Mouse (Mus musculus) heart, embryonic 13.5 days (tissue): ENCODE results near the gene Stac2. TPM values are rescaled to one million over a fixed set of nuclear protein-coding genes. Genes with fewer than 3 reads are reported as not detected.

Experiments
- ATAC-seq: fragments of 200-750 bp; cut with Nextera tagmentation; 2 replicates; pipeline ENCODE4 v1.8.0; 2017; ENCODE audit warnings: moderate TSS enrichment; ENCODE audit not compliant: insufficient number of reproducible peaks, low FRiP score, low TSS enrichment; ENCODE audit errors: extremely low read depth
- H3K27ac ChIP-seq: fragments of 300-500 bp; sonication (generic); replicated peaks from 2 replicates; pipeline ENCODE4 v1.5.1; 2015; ENCODE audit warnings: moderate library complexity, mild to moderate bottlenecking, inconsistent platforms
- H3K27me3 ChIP-seq: fragments of 300-500 bp; sonication (generic); replicated peaks from 2 replicates; pipeline ENCODE4 v1.6.1; 2015; ENCODE audit warnings: mild to moderate bottlenecking, inconsistent platforms
- H3K36me3 ChIP-seq: fragments of 300-500 bp; sonication (generic); 2 replicates; pipeline ENCODE4 v1.6.1; 2015; ENCODE audit warnings: mild to moderate bottlenecking, inconsistent platforms
- H3K4me1 ChIP-seq: fragments of 300-500 bp; sonication (generic); 2 replicates; pipeline ENCODE4 v1.6.1; 2015; ENCODE audit warnings: inconsistent platforms
- H3K4me2 ChIP-seq: fragments of 300-500 bp; sonication (generic); 2 replicates; pipeline ENCODE4 v1.6.1; 2015; ENCODE audit warnings: inconsistent platforms, mild to moderate bottlenecking, moderate library complexity
- H3K4me3 ChIP-seq: fragments of 300-500 bp; sonication (generic); 2 replicates; pipeline ENCODE4 v1.5.1; 2015; ENCODE audit warnings: moderate library complexity, mild to moderate bottlenecking, inconsistent platforms
- H3K9ac ChIP-seq: fragments of 300-500 bp; sonication (generic); 2 replicates; pipeline ENCODE4 v1.6.1; 2015; ENCODE audit warnings: inconsistent platforms, mild to moderate bottlenecking, moderate library complexity
- H3K9me3 ChIP-seq: fragments of 300-500 bp; sonication (generic); 2 replicates; pipeline ENCODE4 v1.6.1; 2016; ENCODE audit warnings: inconsistent platforms
- WGBS: fragments of 180-500 bp; shearing (Covaris S2); methylation state at CpG from one replicate; pipeline ENCODE4 v1.1.7; 2015; ENCODE audit warnings: mixed read lengths; 5-methylcytosine and 5-hydroxymethylcytosine counted together
- polyA plus RNA-seq: library from polyadenylated mRNA; unstranded; fragments of >200 nt; fragmentation: Nextera tagmentation; extraction: Ambion mirVana; gene quantifications from 2 replicates; pipeline ENCODE4 v1.2.1, GENCODE M21; 2015

Gene Stac2
- polyA plus RNA-seq, 1 experiment from 2014 or later, result 0.83 TPM

DNA sequence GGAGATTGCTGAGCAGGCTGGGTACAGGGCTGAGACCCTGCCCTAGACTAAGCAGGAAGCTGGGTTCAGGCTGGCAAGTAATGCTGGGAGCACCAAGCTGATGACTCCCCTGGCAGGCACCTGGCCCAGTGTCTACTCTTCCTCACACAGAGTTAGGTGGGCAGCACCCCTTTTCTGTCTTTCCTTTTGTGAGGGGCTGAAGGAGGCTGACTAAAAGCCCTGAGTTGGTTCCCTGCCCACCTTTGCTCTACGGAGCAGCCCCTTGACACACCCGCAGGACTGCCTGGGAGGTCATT lies 2.8 kb downstream of the Stac2 start:
- Histone ChIP-seq H3K27me3 (peaks cover 79% of the 10 kb centered on the region), H3K4me2 (no peak overlapping the region), H3K4me1 (peaks cover 33% of the 10 kb centered on the region), H3K9me3 (no peaks in the 10 kb centered on the region), H3K4me3 (no peak overlapping the region), H3K9ac (no peak overlapping the region), H3K36me3 (no peaks in the 10 kb centered on the region), H3K27ac (no peak overlapping the region)
- ATAC-seq, result no peak
- WGBS, result 15% methylated on average over 2 of the region's 2 CpGs

DNA sequence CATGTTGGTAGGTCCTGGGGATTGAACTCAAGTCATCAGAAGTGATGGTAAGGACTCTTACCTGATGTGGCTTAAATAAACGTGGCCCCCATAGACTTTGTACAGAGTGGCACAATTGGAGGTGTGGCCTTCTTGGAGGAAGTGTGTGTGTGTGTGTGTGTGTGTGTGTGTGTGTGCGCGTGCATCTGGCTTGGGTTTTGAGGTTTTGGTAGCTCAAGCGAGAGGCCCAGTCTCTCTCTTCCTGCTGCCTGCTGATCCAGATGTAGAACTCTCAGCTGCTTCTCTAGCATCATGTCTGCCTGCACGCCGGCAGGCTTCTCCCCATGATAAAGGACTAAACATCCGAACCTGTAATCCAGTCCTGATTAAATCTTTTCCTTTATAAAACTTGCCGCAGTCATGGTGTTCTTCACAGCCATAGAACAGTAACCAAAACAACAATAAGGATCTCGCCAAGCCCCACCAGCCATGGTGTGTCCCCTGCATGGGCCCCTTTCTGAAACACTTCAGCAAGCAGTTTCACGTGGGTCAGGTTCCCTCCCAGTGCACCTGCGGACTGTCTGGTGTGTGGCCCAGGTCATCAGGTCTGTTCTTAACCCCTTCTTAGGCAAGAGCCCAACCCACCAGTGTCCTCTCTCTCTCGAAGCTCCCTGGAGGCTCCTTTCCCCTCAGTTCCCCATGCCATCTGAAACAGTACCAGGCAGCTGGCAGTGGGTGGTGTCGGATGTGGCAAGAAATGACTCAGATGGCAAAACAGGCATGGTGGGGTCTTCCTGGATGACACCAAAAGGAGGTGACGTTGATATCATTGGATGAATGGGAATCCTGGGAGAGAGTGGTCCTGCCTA lies 3.4 kb downstream of the Stac2 start:
- Histone ChIP-seq H3K27ac (no peak overlapping the region), H3K9ac (no peak overlapping the region), H3K27me3 (peaks cover 73% of the 10 kb centered on the region), H3K36me3 (no peaks in the 10 kb centered on the region), H3K4me1 (peaks cover 33% of the 10 kb centered on the region), H3K9me3 (no peaks in the 10 kb centered on the region), H3K4me2 (no peak overlapping the region), H3K4me3 (no peak overlapping the region)
- 71% methylated on average over 14 of the region's 14 CpGs for WGBS
- ATAC-seq, result no peak

DNA sequence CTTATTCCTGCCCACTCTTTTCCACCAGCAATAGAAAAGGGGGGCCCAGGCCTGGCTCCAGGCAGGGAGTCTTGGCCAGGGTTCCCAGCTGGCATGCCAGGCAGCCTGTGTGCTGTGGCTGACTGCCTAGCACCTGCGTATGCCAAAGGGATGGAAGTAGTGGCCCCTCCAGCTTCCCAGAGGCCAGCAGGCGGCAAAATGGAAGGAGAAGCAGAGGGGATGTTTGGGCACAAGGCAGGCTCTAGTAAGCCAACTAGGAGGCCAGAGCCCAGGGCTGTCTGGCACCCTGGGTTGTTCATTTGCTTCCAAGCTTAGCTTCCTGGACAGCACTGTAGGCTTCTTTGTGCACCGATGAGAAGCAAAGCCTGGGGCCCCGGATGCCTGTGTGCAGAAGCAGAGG lies 5.5 kb downstream of the Stac2 start:
- Histone ChIP-seq H3K9ac (no peak overlapping the region), H3K27ac (no peak overlapping the region), H3K9me3 (no peaks in the 10 kb centered on the region), H3K4me3 (no peak overlapping the region), H3K36me3 (no peaks in the 10 kb centered on the region), H3K27me3 (peaks cover 55% of the 10 kb centered on the region), H3K4me1 (peaks cover 33% of the 10 kb centered on the region), H3K4me2 (no peak overlapping the region)
- WGBS, result 76% methylated on average over 4 of the region's 4 CpGs
- no peak for ATAC-seq

DNA sequence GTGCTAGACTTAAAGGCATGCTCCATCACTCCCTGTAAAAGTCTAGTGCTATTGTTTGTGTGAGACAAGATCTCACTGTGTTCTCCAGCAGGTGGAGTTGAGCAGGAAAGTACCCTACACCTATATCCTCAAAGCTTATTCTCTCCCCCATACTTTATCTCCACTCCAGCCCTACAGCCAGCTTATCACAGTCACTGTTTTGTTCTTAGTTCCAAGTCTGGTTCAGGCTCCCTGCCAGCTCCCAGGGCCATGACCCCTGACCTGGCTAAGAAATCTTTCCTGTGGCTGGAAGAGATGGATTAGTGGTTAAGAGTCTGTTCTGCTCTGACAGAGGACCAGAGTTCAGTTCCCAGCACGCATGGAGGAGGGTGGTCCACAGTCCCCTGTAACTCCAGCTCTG lies 6.8 kb downstream of the Stac2 start:
- Histone ChIP-seq H3K9me3 (no peaks in the 10 kb centered on the region), H3K4me3 (no peak overlapping the region), H3K27ac (no peak overlapping the region), H3K4me2 (no peak overlapping the region), H3K9ac (no peak overlapping the region), H3K36me3 (no peaks in the 10 kb centered on the region), H3K4me1 (peaks cover 20% of the 10 kb centered on the region), H3K27me3 (peaks cover 42% of the 10 kb centered on the region)
- no peak for ATAC-seq
- 57% methylated on average over 1 of the region's 1 CpGs for WGBS

DNA sequence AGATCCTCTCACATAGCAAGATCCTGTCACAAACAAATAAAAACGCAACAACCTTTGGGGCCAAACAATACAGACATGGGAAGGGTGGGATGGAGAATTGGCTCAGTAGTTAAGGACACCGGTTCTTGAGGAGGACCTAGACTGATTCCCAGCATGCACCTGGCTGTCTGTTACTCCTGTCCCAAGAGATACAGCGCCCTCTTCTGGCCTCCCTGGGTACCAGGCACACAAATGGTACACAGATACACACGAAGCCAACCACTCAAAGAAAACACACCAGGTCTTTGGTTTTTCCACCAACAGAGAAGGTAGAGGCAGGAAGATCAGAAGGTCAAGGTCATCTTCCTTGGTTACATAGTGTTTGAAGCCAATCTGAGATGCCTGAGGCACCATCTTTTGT lies 7.7 kb downstream of the Stac2 start:
- ATAC-seq, result no peak
- Histone ChIP-seq H3K4me1 (peaks cover 12% of the 10 kb centered on the region), H3K9ac (no peak overlapping the region), H3K36me3 (no peaks in the 10 kb centered on the region), H3K27me3 (peaks cover 33% of the 10 kb centered on the region), H3K4me3 (no peak overlapping the region), H3K4me2 (no peak overlapping the region), H3K27ac (no peak overlapping the region), H3K9me3 (no peaks in the 10 kb centered on the region)
- WGBS, result 59% methylated on average over 4 of the region's 4 CpGs

DNA sequence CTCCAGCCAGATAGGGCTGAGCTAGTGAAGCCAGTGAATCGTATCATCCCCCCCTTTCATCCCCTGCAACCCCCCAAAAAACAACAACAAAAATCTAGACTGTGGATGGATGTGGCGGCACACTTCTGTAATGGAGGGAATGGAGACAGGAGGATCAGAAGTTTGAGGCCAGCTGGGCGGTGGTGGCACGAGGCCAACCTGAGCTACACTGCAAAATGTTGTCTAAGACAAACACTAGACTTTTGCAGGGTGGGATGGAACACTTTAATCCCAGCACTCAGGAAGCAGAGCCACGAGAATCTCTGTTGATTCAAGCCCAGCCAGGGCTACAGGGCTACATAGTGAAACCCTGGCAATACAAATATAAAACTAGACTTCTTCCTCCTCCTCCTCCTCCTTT lies 9.2 kb downstream of the Stac2 start:
- H3K27ac ChIP-seq, result no peak overlapping the region
- no peak overlapping the region for H3K9ac ChIP-seq
- ATAC-seq, result no peak
- no peaks in the 10 kb centered on the region for H3K36me3 ChIP-seq
- no peaks in the 10 kb centered on the region for H3K9me3 ChIP-seq
- no peak overlapping the region for H3K4me2 ChIP-seq
- no peak overlapping the region for H3K4me3 ChIP-seq
- 60% methylated on average over 5 of the region's 5 CpGs for WGBS
- H3K27me3 ChIP-seq, result peaks cover 18% of the 10 kb centered on the region
- H3K4me1 ChIP-seq, result peaks cover 12% of the 10 kb centered on the region

DNA sequence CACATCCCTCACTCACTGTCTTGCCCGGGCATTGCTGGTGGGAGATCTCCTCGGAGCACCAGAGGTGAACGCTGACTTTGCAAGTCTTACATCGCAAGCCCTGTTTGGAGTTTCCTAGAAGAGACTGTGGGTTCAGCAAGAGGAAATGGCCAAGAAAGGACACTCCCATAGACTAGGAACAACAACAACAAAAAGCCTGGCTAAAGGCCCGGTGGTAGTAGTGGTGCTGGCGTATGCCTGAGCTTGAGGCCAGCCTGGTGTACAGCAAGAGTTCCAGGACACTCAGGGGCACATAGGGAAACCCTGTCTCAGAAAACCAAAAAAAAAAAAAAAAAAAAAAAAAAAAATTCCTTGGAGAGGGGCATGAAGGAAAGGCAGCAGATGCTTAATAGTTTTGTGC lies 10.5 kb downstream of the Stac2 start:
- Histone ChIP-seq H3K9me3 (no peaks in the 10 kb centered on the region), H3K4me3 (no peak overlapping the region), H3K4me2 (no peak overlapping the region), H3K9ac (no peak overlapping the region), H3K27me3 (peaks cover 8% of the 10 kb centered on the region; the same call in 1 of the 2 replicates), H3K27ac (no peak overlapping the region), H3K36me3 (no peaks in the 10 kb centered on the region), H3K4me1 (peaks cover 12% of the 10 kb centered on the region)
- no peak for ATAC-seq
- WGBS, result 63% methylated on average over 6 of the region's 6 CpGs

DNA sequence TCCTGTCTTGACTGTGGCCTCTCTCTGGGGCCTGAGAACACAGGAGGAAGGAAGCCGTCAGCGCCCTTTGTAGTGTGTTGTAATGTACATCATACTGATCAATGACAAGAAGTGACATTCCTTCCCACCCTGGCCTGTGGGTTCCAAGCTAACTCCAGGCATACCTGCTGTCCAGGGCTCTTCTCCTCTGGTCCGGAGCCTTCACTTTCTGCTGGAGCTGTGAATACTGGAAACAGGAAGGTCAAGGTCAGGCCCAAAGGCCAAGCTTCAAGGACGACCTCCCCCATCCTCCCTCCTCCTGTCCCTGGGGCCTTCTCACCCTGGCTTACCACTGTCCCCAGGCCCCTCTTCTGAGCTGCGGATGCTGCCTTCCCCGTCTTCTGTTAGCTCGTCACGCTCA lies 12.3 kb downstream of the Stac2 start:
- peaks cover 20% of the 10 kb centered on the region for H3K27me3 ChIP-seq

DNA sequence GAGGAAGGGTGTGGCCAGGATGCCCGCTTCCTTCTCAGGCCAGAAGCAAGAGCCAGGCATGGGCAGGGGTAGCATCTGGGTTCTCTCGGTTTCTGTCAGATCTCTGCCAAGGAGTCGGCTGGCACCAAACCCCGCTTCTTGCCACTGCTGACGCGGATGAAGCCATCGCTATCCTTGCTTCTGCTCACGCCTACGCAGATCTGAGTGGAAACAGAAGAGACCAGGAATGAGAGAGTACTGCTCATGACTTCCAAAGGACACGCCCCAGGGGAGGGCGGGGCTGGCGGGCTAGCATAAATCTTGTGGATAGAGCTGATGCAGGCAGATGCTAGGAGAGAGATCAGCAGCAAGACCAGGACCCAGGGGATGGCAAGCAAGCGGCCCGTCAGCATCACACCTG lies 15.4 kb downstream of the Stac2 start:
- peaks cover 16% of the 10 kb centered on the region for H3K4me1 ChIP-seq
- no peak overlapping the region for H3K27ac ChIP-seq
- ATAC-seq, result no peak
- H3K36me3 ChIP-seq, result no peaks in the 10 kb centered on the region
- no peak overlapping the region for H3K4me2 ChIP-seq
- WGBS, result 61% methylated on average over 14 of the region's 14 CpGs
- no peak overlapping the region for H3K4me3 ChIP-seq
- no peaks in the 10 kb centered on the region for H3K9me3 ChIP-seq
- peaks cover 31% of the 10 kb centered on the region for H3K27me3 ChIP-seq
- H3K9ac ChIP-seq, result no peak overlapping the region

More for the DNA sequence above, 12.3 kb downstream of the Stac2 start:
- no peaks in the 10 kb centered on the region for H3K9me3 ChIP-seq
- 0 out of 2 replicates have a peak overlapping the region, but pooled peaks have one; percentile 10 for H3K9ac ChIP-seq
- ATAC-seq, result no peak
- WGBS, result 59% methylated on average over 8 of the region's 8 CpGs
- H3K36me3 ChIP-seq, result no peaks in the 10 kb centered on the region
- H3K4me1 ChIP-seq, result peaks cover 13% of the 10 kb centered on the region
- H3K4me2 ChIP-seq, result no peak overlapping the region
- H3K4me3 ChIP-seq, result no peak overlapping the region
- no peak overlapping the region for H3K27ac ChIP-seq

DNA sequence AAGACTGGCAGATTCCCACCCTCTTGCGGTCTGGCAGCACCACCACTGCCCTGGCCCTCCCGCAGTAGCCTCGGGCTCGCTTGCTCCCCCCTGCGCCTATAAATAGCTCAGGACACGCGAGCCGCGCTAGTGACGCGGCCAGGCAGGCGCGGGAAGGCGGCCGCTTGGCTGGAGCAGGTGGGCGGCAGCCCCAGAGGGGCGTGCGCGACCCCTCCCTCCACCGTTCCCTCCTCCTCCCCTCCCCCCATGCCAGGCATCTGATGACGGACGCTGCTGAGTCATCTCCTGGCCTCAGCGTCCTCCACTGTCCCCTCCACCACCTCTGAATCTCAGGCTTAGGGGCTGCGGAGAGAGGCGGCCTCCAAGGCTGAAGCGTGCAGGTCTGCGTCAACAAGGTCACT lies 17.3 kb downstream of the Stac2 start:
- Histone ChIP-seq H3K27ac (no peak overlapping the region), H3K27me3 (peaks cover 31% of the 10 kb centered on the region), H3K4me1 (peaks cover 22% of the 10 kb centered on the region), H3K4me2 (peak overlapping the region; percentile 79), H3K9me3 (no peaks in the 10 kb centered on the region), H3K4me3 (peak overlapping the region; percentile 48), H3K36me3 (peaks cover 4% of the 10 kb centered on the region), H3K9ac (peak overlapping the region; percentile 74)
- peak; percentile 39; the same call in 1 of the 2 replicates for ATAC-seq
- under 1% methylated on average over 27 of the region's 27 CpGs for WGBS

DNA sequence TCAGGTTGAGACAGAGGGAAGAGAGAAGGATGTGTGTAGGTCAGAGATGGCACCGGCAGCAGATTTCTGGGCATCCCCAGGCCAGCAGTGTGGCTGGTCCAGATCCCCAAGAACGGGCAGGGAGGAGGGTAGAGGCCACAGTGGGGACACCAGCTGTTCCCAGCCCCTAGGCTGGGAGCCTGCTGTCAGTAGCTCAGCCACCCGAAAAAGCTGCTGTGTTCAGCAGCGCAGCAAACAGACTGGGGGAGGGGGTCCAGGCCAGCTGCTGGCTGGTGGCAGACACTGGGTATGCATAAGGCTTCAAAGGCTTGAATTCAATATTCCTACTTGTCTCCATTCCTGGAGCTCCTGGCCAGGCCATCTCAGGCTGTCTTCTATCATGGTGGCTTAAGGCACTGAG lies 18.4 kb downstream of the Stac2 start:
- no peak overlapping the region for H3K4me3 ChIP-seq
- H3K27me3 ChIP-seq, result peaks cover 31% of the 10 kb centered on the region
- H3K4me1 ChIP-seq, result peaks cover 22% of the 10 kb centered on the region
- no peak overlapping the region for H3K4me2 ChIP-seq
- peaks cover 16% of the 10 kb centered on the region for H3K36me3 ChIP-seq
- no peak for ATAC-seq
- H3K9me3 ChIP-seq, result no peaks in the 10 kb centered on the region
- H3K9ac ChIP-seq, result 0 out of 2 replicates have a peak overlapping the region, but pooled peaks have one; percentile 14
- no peak overlapping the region for H3K27ac ChIP-seq
- WGBS, result 52% methylated on average over 4 of the region's 4 CpGs

DNA sequence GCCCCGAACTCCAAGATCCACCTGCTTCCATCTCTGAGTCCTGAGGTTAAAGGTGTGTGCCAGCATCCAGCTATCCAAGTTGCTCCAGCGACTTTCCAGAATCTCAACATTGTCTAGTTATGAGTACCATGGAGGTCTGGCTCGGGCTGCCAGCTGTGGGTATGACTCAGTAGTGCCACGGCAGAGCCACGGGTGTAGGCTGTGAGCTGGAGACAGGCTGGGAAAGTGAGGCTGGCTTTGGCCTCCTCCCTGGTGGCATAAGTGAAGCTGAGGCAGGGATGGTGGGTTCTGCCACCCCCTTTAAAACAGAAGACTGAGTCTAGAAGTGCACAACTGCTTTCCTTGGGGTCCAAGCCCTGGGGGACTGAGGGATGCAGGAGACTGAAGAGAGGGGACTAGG lies 19.2 kb downstream of the Stac2 start:
- peaks cover 31% of the 10 kb centered on the region for H3K27me3 ChIP-seq
- H3K4me1 ChIP-seq, result peaks cover 22% of the 10 kb centered on the region
- H3K27ac ChIP-seq, result no peak overlapping the region
- 84% methylated on average over 5 of the region's 5 CpGs for WGBS
- no peak overlapping the region for H3K4me3 ChIP-seq
- H3K9ac ChIP-seq, result no peak overlapping the region
- ATAC-seq, result no peak
- peaks cover 24% of the 10 kb centered on the region for H3K36me3 ChIP-seq
- no peak overlapping the region for H3K4me2 ChIP-seq
- H3K9me3 ChIP-seq, result no peaks in the 10 kb centered on the region
